Mouse (Mus musculus) intestine, postnatal 0 days (tissue): ENCODE data around the gene Amt. TPM values are rescaled to one million over a fixed set of nuclear protein-coding genes. Genes with fewer than 3 reads are reported as not detected.
"Not testable (repeated sequence)": the region's sequence is repeated elsewhere in the genome, so short reads cannot be mapped to it uniquely, and the experiment has no call there.

ENCODE experiments used
- ATAC-seq: fragments of 200-750 bp; cut with Nextera tagmentation; 2 replicates; pipeline ENCODE4 v1.8.0; 2017; ENCODE audit warnings: mild to moderate bottlenecking, moderate TSS enrichment, moderate library complexity
- H3K27ac ChIP-seq: fragments of 300-500 bp; sonication (generic); 2 replicates; pipeline ENCODE4 v1.5.1; 2014; ENCODE audit warnings: mild to moderate bottlenecking, low read depth, low read length, moderate library complexity
- H3K27me3 ChIP-seq: fragments of 300-500 bp; sonication (generic); replicated peaks from 2 replicates; pipeline ENCODE4 v1.6.1; 2014; ENCODE audit warnings: low read length, mixed read lengths; ENCODE audit not compliant: control insufficient read depth, insufficient read depth
- H3K36me3 ChIP-seq: fragments of 300-500 bp; sonication (generic); 2 replicates; pipeline ENCODE4 v1.6.1; 2014; ENCODE audit warnings: mild to moderate bottlenecking, moderate library complexity; ENCODE audit not compliant: control insufficient read depth, insufficient read depth
- H3K4me1 ChIP-seq: fragments of 300-500 bp; sonication (generic); replicated peaks from 2 replicates; pipeline ENCODE4 v1.6.1; 2014; ENCODE audit warnings: antibody characterized with exemption, low read length, mixed read lengths; ENCODE audit not compliant: control insufficient read depth, insufficient read depth
- H3K4me2 ChIP-seq: fragments of 300-500 bp; sonication (generic); replicated peaks from 2 replicates; pipeline ENCODE4 v1.6.1; 2014; ENCODE audit warnings: low read depth, mild to moderate bottlenecking, moderate library complexity
- H3K4me3 ChIP-seq: fragments of 300-500 bp; sonication (generic); 2 replicates; pipeline ENCODE4 v1.5.1; 2014; ENCODE audit warnings: low read depth, low read length
- H3K9ac ChIP-seq: fragments of 300-500 bp; sonication (generic); 2 replicates; pipeline ENCODE4 v1.6.1; 2014; ENCODE audit warnings: mild to moderate bottlenecking, low read depth, low read length
- H3K9me3 ChIP-seq: fragments of 300-500 bp; sonication (generic); 2 replicates; pipeline ENCODE4 v1.6.1; 2016; ENCODE audit warnings: mixed run types; ENCODE audit not compliant: control insufficient read depth
- CTCF ChIP-seq: sonication (generic); IDR thresholded peaks from 2 replicates; pipeline ENCODE4 v1.5.1; 2016; ENCODE audit warnings: low read depth, mild to moderate bottlenecking, control low read depth, antibody characterized with exemption, moderate library complexity
- WGBS: fragments of 180-500 bp; shearing (Covaris S2); extraction: QIAGEN DNeasy Blood & Tissue Kit; methylation state at CpG from one replicate; pipeline ENCODE4 v1.1.7; 2014; 5-methylcytosine and 5-hydroxymethylcytosine counted together
- polyA plus RNA-seq: library from polyadenylated mRNA; unstranded; fragments of >200 nt; fragmentation: Nextera tagmentation; extraction: Ambion mirVana; gene quantifications from 2 replicates; pipeline ENCODE4 v1.2.1, GENCODE M21; 2015

Gene Amt
- polyA plus RNA-seq, 1 experiment from 2014 or later: 4.8 TPM

GRCm38 (mm10) chr9:108262494-108263049, 34.1 kb upstream of the Amt start:
- peaks cover 16% of the 10 kb centered on the region; the same call in 1 of the 2 replicates for H3K4me1 ChIP-seq
- H3K9me3 ChIP-seq: no peaks in the 10 kb centered on the region
- peak overlapping the region; percentile 81 for H3K4me3 ChIP-seq
- peak overlapping the region; percentile 89 for H3K4me2 ChIP-seq
- peak overlapping the region; percentile 85 for H3K9ac ChIP-seq
- H3K27me3 ChIP-seq: no peaks in the 10 kb centered on the region
- 0 out of 2 replicates have a peak overlapping the region, but pooled peaks have one; percentile 88 for H3K27ac ChIP-seq
- no peak for ATAC-seq
- no peaks in the 10 kb centered on the region for H3K36me3 ChIP-seq
- WGBS: 23% methylated on average over 11 of the region's 11 CpGs
- no peak for TF ChIP-seq CTCF

GRCm38 (mm10) chr9:108263131-108263681, 33.4 kb upstream of the Amt start:
- Histone ChIP-seq H3K4me2 (peak overlapping the region; percentile 89), H3K36me3 (no peaks in the 10 kb centered on the region), H3K9me3 (no peaks in the 10 kb centered on the region), H3K27ac (peak overlapping the region; percentile 88), H3K4me1 (peaks cover 16% of the 10 kb centered on the region; the same call in 1 of the 2 replicates), H3K4me3 (peak overlapping the region; percentile 81), H3K27me3 (no peaks in the 10 kb centered on the region), H3K9ac (peak overlapping the region; percentile 85)
- 0% methylated on average over 55 of the region's 62 CpGs for WGBS
- peak; percentile 68 for ATAC-seq
- TF ChIP-seq CTCF: no peak

GRCm38 (mm10) chr9:108263690-108264190, 32.9 kb upstream of the Amt start, which contains the start of gene Dag1:
Gene Dag1 (minus strand): TSS chr9:108263958.
- under 1% methylated on average over 61 of the region's 71 CpGs for WGBS
- Histone ChIP-seq H3K36me3 (no peaks in the 10 kb centered on the region), H3K4me2 (peak within 1 kb of the TSS; percentile 89), H3K9me3 (no peaks in the 10 kb centered on the region), H3K27me3 (no peaks in the 10 kb centered on the region), H3K4me1 (peaks cover 16% of the 10 kb centered on the region; the same call in 1 of the 2 replicates), H3K4me3 (peak within 1 kb of the TSS; percentile 81), H3K27ac (peak within 1 kb of the TSS; percentile 88), H3K9ac (peak within 1 kb of the TSS; percentile 85)
- ATAC-seq: peak; percentile 97
- no peak for TF ChIP-seq CTCF

GRCm38 (mm10) chr9:108264191-108264921, 32.3 kb upstream of the Amt start:
- Histone ChIP-seq H3K36me3 (no peaks in the 10 kb centered on the region), H3K27me3 (no peaks in the 10 kb centered on the region), H3K9ac (peak overlapping the region; percentile 85; the same call in 1 of the 2 replicates), H3K9me3 (no peaks in the 10 kb centered on the region), H3K4me1 (peaks cover 16% of the 10 kb centered on the region; the same call in 1 of the 2 replicates), H3K4me3 (peak overlapping the region; percentile 81), H3K27ac (peak overlapping the region; percentile 88), H3K4me2 (peak overlapping the region; percentile 89)
- ATAC-seq: peak; percentile 0; the same call in 1 of the 2 replicates
- no peak for TF ChIP-seq CTCF
- 7% methylated on average over 10 of the region's 10 CpGs for WGBS

- no peak overlapping the region for H3K4me3 ChIP-seq
- no peak overlapping the region for H3K27ac ChIP-seq
- H3K9ac ChIP-seq: no peak overlapping the region
- 72% methylated on average over 10 of the region's 10 CpGs for WGBS
- H3K4me2 ChIP-seq: no peak overlapping the region
- no peaks in the 10 kb centered on the region for H3K9me3 ChIP-seq
- no peaks in the 10 kb centered on the region for H3K27me3 ChIP-seq
- no peak for ATAC-seq
- H3K36me3 ChIP-seq: no peaks in the 10 kb centered on the region
- peaks cover 16% of the 10 kb centered on the region; the same call in 1 of the 2 replicates for H3K4me1 ChIP-seq
- no peak; the same call in 1 of the 2 replicates for TF ChIP-seq CTCF
Measured at GRCm38 (mm10) chr9:108266261-108266935, 30.3 kb upstream of the Amt start.

GRCm38 (mm10) chr9:108267691-108268090, 29.0 kb upstream of the Amt start:
- Histone ChIP-seq H3K9ac (no peak overlapping the region), H3K9me3 (no peaks in the 10 kb centered on the region), H3K27me3 (no peaks in the 10 kb centered on the region), H3K27ac (no peak overlapping the region), H3K4me1 (peaks cover 13% of the 10 kb centered on the region; the same call in 1 of the 2 replicates), H3K36me3 (no peaks in the 10 kb centered on the region), H3K4me3 (no peak overlapping the region), H3K4me2 (no peak overlapping the region)
- WGBS: 61% methylated on average over 7 of the region's 7 CpGs
- TF ChIP-seq CTCF: no peak
- ATAC-seq: no peak

- H3K27ac ChIP-seq: not testable (repeated sequence)
- 49% methylated on average over 6 of the region's 7 CpGs for WGBS
Measured at GRCm38 (mm10) chr9:108268701-108269100, 28.0 kb upstream of the Amt start.

More at GRCm38 (mm10) chr9:108268701-108269100, 28.0 kb upstream of the Amt start:
- H3K4me3 ChIP-seq, H3K4me2 ChIP-seq, H3K9me3 ChIP-seq, ATAC-seq, H3K36me3 ChIP-seq, H3K9ac ChIP-seq, H3K27me3 ChIP-seq: not testable (repeated sequence)
- H3K4me1 ChIP-seq: peaks cover 13% of the 10 kb centered on the region; the same call in 1 of the 2 replicates
